Mouse (Mus musculus) heart, adult 2 months (tissue): ENCODE data around the gene Dnajc11.

Source experiments
- CTCF ChIP-seq: fragments of 200-600 bp; IDR thresholded peaks from 2 replicates; pipeline ENCODE4 v1.8.1; 2022; ENCODE audit warnings: antibody characterized with exemption, mild to moderate bottlenecking, moderate library complexity
- POLR2A ChIP-seq: fragments of 200-500 bp; IDR thresholded peaks from 2 replicates; pipeline ENCODE4 v1.6.1; 2011; ENCODE audit warnings: mild to moderate bottlenecking, low read depth, low read length, control low read depth; ENCODE audit not compliant: insufficient read depth

DNA sequence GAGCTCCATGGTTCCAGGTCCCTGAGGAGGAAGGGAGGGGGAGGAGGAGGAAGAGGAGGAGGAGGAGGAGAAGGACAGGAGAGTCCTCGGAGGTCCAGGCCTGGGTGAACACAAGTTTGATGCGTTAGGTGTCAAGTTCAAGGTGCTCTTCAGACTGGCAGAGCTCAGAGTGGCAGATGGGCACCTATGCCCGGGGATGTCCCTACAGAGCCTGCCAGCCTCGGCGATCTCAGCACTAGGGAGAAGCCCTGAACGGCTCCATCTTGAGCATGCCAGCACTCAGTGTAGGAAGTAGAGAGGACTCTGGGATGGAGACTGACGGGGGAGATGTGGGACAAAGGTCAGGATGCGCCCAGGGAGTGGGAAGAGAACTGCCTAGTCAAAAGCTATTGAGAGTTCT, 53.2 kb downstream of the Dnajc11 start:
- TF ChIP-seq CTCF = no peak
- TF ChIP-seq POLR2A = no peak
